Mouse (Mus musculus): ENCODE measurements around the gene Edn2. TPM values are rescaled to one million over a fixed set of nuclear protein-coding genes. Genes with fewer than 3 reads are reported as not detected.

Edn2 gene
- total and polyA plus RNA-seq, 2 experiments from 2014 or later: 0.20 TPM; not detected in 1

- WGBS: 37% methylated on average over 10 of the region's 10 CpGs
- Histone ChIP-seq H3K27ac (ENCODE audit: low read depth) (no peak overlapping the region), H3K4me2 (ENCODE audit: low read depth, low read length) (no peak overlapping the region), H3K27me3 (ENCODE audit: control insufficient read depth, insufficient read depth, low read length) (no peaks in the 10 kb centered on the region), H3K9me3 (replicated peaks; ENCODE audit: control insufficient read depth, low read length) (no peaks in the 10 kb centered on the region), H3K9ac (replicated peaks; ENCODE audit: low read depth, low read length) (no peak overlapping the region), H3K36me3 (replicated peaks; ENCODE audit: control insufficient read depth, insufficient read depth, low read length) (no peaks in the 10 kb centered on the region), H3K4me1 (ENCODE audit: control insufficient read depth, insufficient read depth) (no peaks in the 10 kb centered on the region), H3K4me3 (ENCODE audit: low read depth, low read length) (no peak overlapping the region)
- DNase-seq (ENCODE audit: low spot score) (peak; percentile 31), ATAC-seq (ENCODE audit: insufficient read depth, low read depth) (0 out of 2 replicates have a peak, but pooled peaks have one; percentile 23)
- TF ChIP-seq EP300 (IDR thresholded peaks at IDR 0.05; ENCODE audit: low read depth) (no peak), CTCF (IDR thresholded peaks at IDR 0.05; ENCODE audit: low read depth) (peak; percentile 59)
These were observed 55.0 kb downstream of the Edn2 start for GRCm38 (mm10) chr4:120215915-120216591.

- no peak overlapping the region for H3K9ac ChIP-seq (replicated peaks; ENCODE audit: low read depth, low read length)
- H3K36me3 ChIP-seq (replicated peaks; ENCODE audit: control insufficient read depth, insufficient read depth, low read length): no peaks in the 10 kb centered on the region
- DNase-seq (ENCODE audit: low spot score) (no peak), ATAC-seq (ENCODE audit: insufficient read depth, low read depth) (no peak)
- no peak overlapping the region for H3K27ac ChIP-seq (ENCODE audit: low read depth)
- no peaks in the 10 kb centered on the region for H3K9me3 ChIP-seq (replicated peaks; ENCODE audit: control insufficient read depth, low read length)
- H3K4me3 ChIP-seq (ENCODE audit: low read depth, low read length): no peak overlapping the region
- no peaks in the 10 kb centered on the region for H3K4me1 ChIP-seq (ENCODE audit: control insufficient read depth, insufficient read depth)
- H3K27me3 ChIP-seq (ENCODE audit: control insufficient read depth, insufficient read depth, low read length): peaks cover under 1% of the 10 kb centered on the region; the same call in 1 of the 2 replicates
- no peak overlapping the region for H3K4me2 ChIP-seq (ENCODE audit: low read depth, low read length)
- TF ChIP-seq EP300 (IDR thresholded peaks at IDR 0.05; ENCODE audit: low read depth): no peak
- TF ChIP-seq CTCF (IDR thresholded peaks at IDR 0.05; ENCODE audit: low read depth): no peak
These were observed 55.9 kb downstream of the Edn2 start for GRCm38 (mm10) chr4:120216883-120217282.

Other genes starting within 250 kb of the Edn2 start
- not detected in 2 replicates for gene AL607142.1, start 96.2 kb upstream of the Edn2 start, total RNA-seq (2014; rRNA removed; ENCODE audit: low replicate concordance)
- gene AL607142.1, start 96.2 kb upstream of the Edn2 start, polyA plus RNA-seq (2015; fragmentation: Nextera tagmentation; extraction: Ambion mirVana): not detected in 2 replicates
- 1.8 and 4.0 TPM in 2 replicates for gene Foxo6, start 126.1 kb downstream of the Edn2 start, total RNA-seq (2014; rRNA removed; ENCODE audit: low replicate concordance)
- gene Foxo6, start 126.1 kb downstream of the Edn2 start, polyA plus RNA-seq (2015; fragmentation: Nextera tagmentation; extraction: Ambion mirVana): 0.19 and 0.38 TPM in 2 replicates
- 26.8 and 28.3 TPM in 2 replicates for gene Scmh1, start 244.1 kb downstream of the Edn2 start, total RNA-seq (2014; rRNA removed; ENCODE audit: low replicate concordance)
- 49.8 and 51.5 TPM in 2 replicates for gene Scmh1, start 244.1 kb downstream of the Edn2 start, polyA plus RNA-seq (2015; fragmentation: Nextera tagmentation; extraction: Ambion mirVana)

Measured in heart, postnatal 0 days (tissue).